Mouse (Mus musculus): ENCODE data around the gene Cnn2.
A peak's percentile ranks its signal among the peaks of the same experiment; 100 is the strongest.

The Cnn2 gene

GRCm38 (mm10) chr10:79989272-79989786 is 945 bp downstream of the Cnn2 start:
- no peak for DNase-seq (ENCODE audit: low spot score in 2 of 2)

GRCm38 (mm10) chr10:79989870-79990269 is 1.5 kb downstream of the Cnn2 start:
- no peak for DNase-seq (ENCODE audit: low spot score in 2 of 2)

GRCm38 (mm10) chr10:79991099-79991498 is 2.7 kb downstream of the Cnn2 start:
- DNase-seq (ENCODE audit: low spot score in 2 of 2), result no peak

- no peak for DNase-seq (ENCODE audit: low spot score in 2 of 2)
Measured at GRCm38 (mm10) chr10:79991548-79991947, 3.2 kb downstream of the Cnn2 start.

- DNase-seq (ENCODE audit: low spot score in 2 of 2), result no peak
Measured at GRCm38 (mm10) chr10:79994397-79995115, 6.2 kb downstream of the Cnn2 start.

GRCm38 (mm10) chr10:79995636-79996035 is 7.3 kb downstream of the Cnn2 start:
- no peak for DNase-seq (ENCODE audit: low spot score in 2 of 2)

GRCm38 (mm10) chr10:79996272-79997033 is 8.1 kb downstream of the Cnn2 start, which contains the start of gene Abca7:
Gene Abca7 (plus strand): TSS chr10:79996494.
- peak; percentile 98 to 99 for DNase-seq (ENCODE audit: low spot score in 2 of 2)

GRCm38 (mm10) chr10:79997034-79997760 is 8.8 kb downstream of the Cnn2 start:
- DNase-seq (ENCODE audit: low spot score in 2 of 2), result peak in 1 of 2 experiments; percentile 72

GRCm38 (mm10) chr10:79997819-79998218 is 9.4 kb downstream of the Cnn2 start:
- DNase-seq (ENCODE audit: low spot score in 2 of 2), result peak in 1 of 2 experiments; percentile 66

GRCm38 (mm10) chr10:80001945-80002344 is 13.6 kb downstream of the Cnn2 start:
- no peak for DNase-seq (ENCODE audit: low spot score in 2 of 2)

GRCm38 (mm10) chr10:80002829-80003228 is 14.4 kb downstream of the Cnn2 start:
- no peak for DNase-seq (ENCODE audit: low spot score in 2 of 2)

GRCm38 (mm10) chr10:80003374-80004232 is 15.2 kb downstream of the Cnn2 start:
- DNase-seq (ENCODE audit: low spot score in 2 of 2), result no peak

- no peak for DNase-seq (ENCODE audit: low spot score in 2 of 2)
Measured at GRCm38 (mm10) chr10:80004233-80004705, 15.9 kb downstream of the Cnn2 start.

- no peak for DNase-seq (ENCODE audit: low spot score in 2 of 2)
Measured at GRCm38 (mm10) chr10:80011740-80012139, 23.4 kb downstream of the Cnn2 start.

GRCm38 (mm10) chr10:80013609-80014008 is 25.2 kb downstream of the Cnn2 start:
- DNase-seq (ENCODE audit: low spot score in 2 of 2), result no peak

- no peak for DNase-seq (ENCODE audit: low spot score in 2 of 2)
Measured at GRCm38 (mm10) chr10:80014484-80015290, 26.3 kb downstream of the Cnn2 start.

- no peak for DNase-seq (ENCODE audit: low spot score in 2 of 2)
Measured at GRCm38 (mm10) chr10:80015583-80015982, 27.2 kb downstream of the Cnn2 start.

GRCm38 (mm10) chr10:80016511-80016910 is 28.1 kb downstream of the Cnn2 start, which contains the start of gene Arhgap45:
Gene Arhgap45 (plus strand): TSS chr10:80016653.
- no peak for DNase-seq (ENCODE audit: low spot score in 2 of 2)

GRCm38 (mm10) chr10:80016931-80017330 is 28.5 kb downstream of the Cnn2 start:
- no peak for DNase-seq (ENCODE audit: low spot score in 2 of 2)

GRCm38 (mm10) chr10:80017361-80017760 is 29.0 kb downstream of the Cnn2 start:
- DNase-seq (ENCODE audit: low spot score in 2 of 2), result no peak
